Mouse (Mus musculus): ENCODE measurements around the gene Gse1. TPM values are rescaled to one million over a fixed set of nuclear protein-coding genes. Genes with fewer than 3 reads are reported as not detected.

Gene Gse1
- polyA plus RNA-seq, 1 experiment from 2014 or later: 22.6 TPM

GRCm38 (mm10) chr8:120188510-120188909 lies 39.7 kb upstream of the Gse1 start:
- Histone ChIP-seq H3K4me3 (ENCODE audit: low read depth, low read length) (no peak overlapping the region), H3K4me1 (ENCODE audit: control insufficient read depth, insufficient read depth, low read length) (peaks cover 22% of the 10 kb centered on the region), H3K36me3 (ENCODE audit: control insufficient read depth, insufficient read depth, low read length) (no peaks in the 10 kb centered on the region), H3K27ac (ENCODE audit: low read depth, low read length) (no peak overlapping the region), H3K4me2 (ENCODE audit: low read length) (no peak overlapping the region), H3K27me3 (replicated peaks; ENCODE audit: control insufficient read depth, insufficient read depth, low read length) (no peaks in the 10 kb centered on the region), H3K9me3 (replicated peaks; ENCODE audit: control insufficient read depth, low read length) (no peaks in the 10 kb centered on the region), H3K9ac (ENCODE audit: low read length) (no peak overlapping the region)
- ATAC-seq (no peak), DNase-seq (ENCODE audit: low spot score) (no peak)
- WGBS: 87% methylated on average over 6 of the region's 6 CpGs

GRCm38 (mm10) chr8:120189440-120189839 lies 38.8 kb upstream of the Gse1 start:
- Histone ChIP-seq H3K9me3 (replicated peaks; ENCODE audit: control insufficient read depth, low read length) (no peaks in the 10 kb centered on the region), H3K36me3 (ENCODE audit: control insufficient read depth, insufficient read depth, low read length) (no peaks in the 10 kb centered on the region), H3K27ac (ENCODE audit: low read depth, low read length) (no peak overlapping the region), H3K4me3 (ENCODE audit: low read depth, low read length) (no peak overlapping the region), H3K4me2 (ENCODE audit: low read length) (no peak overlapping the region), H3K9ac (ENCODE audit: low read length) (no peak overlapping the region), H3K27me3 (replicated peaks; ENCODE audit: control insufficient read depth, insufficient read depth, low read length) (no peaks in the 10 kb centered on the region), H3K4me1 (ENCODE audit: control insufficient read depth, insufficient read depth, low read length) (peaks cover 22% of the 10 kb centered on the region)
- WGBS: 87% methylated on average over 6 of the region's 6 CpGs
- no peak for DNase-seq (ENCODE audit: low spot score)
- no peak for ATAC-seq

- Histone ChIP-seq H3K9ac (ENCODE audit: low read length) (no peak overlapping the region), H3K4me1 (ENCODE audit: control insufficient read depth, insufficient read depth, low read length) (peaks cover 16% of the 10 kb centered on the region), H3K9me3 (replicated peaks; ENCODE audit: control insufficient read depth, low read length) (no peaks in the 10 kb centered on the region), H3K4me2 (ENCODE audit: low read length) (no peak overlapping the region), H3K27ac (ENCODE audit: low read depth, low read length) (no peak overlapping the region), H3K27me3 (replicated peaks; ENCODE audit: control insufficient read depth, insufficient read depth, low read length) (no peaks in the 10 kb centered on the region), H3K36me3 (ENCODE audit: control insufficient read depth, insufficient read depth, low read length) (no peaks in the 10 kb centered on the region), H3K4me3 (ENCODE audit: low read depth, low read length) (no peak overlapping the region)
- WGBS: 79% methylated on average over 17 of the region's 17 CpGs
- no peak for ATAC-seq
- no peak for DNase-seq (ENCODE audit: low spot score)
Measured at GRCm38 (mm10) chr8:120190107-120190809, 38.0 kb upstream of the Gse1 start.

GRCm38 (mm10) chr8:120190810-120191413 lies 37.3 kb upstream of the Gse1 start:
- Histone ChIP-seq H3K27me3 (replicated peaks; ENCODE audit: control insufficient read depth, insufficient read depth, low read length) (no peaks in the 10 kb centered on the region), H3K9me3 (replicated peaks; ENCODE audit: control insufficient read depth, low read length) (no peaks in the 10 kb centered on the region), H3K4me1 (ENCODE audit: control insufficient read depth, insufficient read depth, low read length) (peaks cover 11% of the 10 kb centered on the region), H3K4me3 (ENCODE audit: low read depth, low read length) (no peak overlapping the region), H3K4me2 (ENCODE audit: low read length) (peak overlapping the region; percentile 38), H3K9ac (ENCODE audit: low read length) (0 out of 2 replicates have a peak overlapping the region, but pooled peaks have one; percentile 32), H3K36me3 (ENCODE audit: control insufficient read depth, insufficient read depth, low read length) (no peaks in the 10 kb centered on the region), H3K27ac (ENCODE audit: low read depth, low read length) (peak overlapping the region; percentile 48; the same call in 1 of the 2 replicates)
- ATAC-seq: peak; percentile 84
- DNase-seq (ENCODE audit: low spot score): peak; percentile 71
- WGBS: 45% methylated on average over 20 of the region's 20 CpGs

GRCm38 (mm10) chr8:120191633-120192032 lies 36.6 kb upstream of the Gse1 start:
- Histone ChIP-seq H3K4me3 (ENCODE audit: low read depth, low read length) (no peak overlapping the region), H3K4me1 (ENCODE audit: control insufficient read depth, insufficient read depth, low read length) (peaks cover 4% of the 10 kb centered on the region; the same call in 1 of the 2 replicates), H3K27me3 (replicated peaks; ENCODE audit: control insufficient read depth, insufficient read depth, low read length) (no peaks in the 10 kb centered on the region), H3K9ac (ENCODE audit: low read length) (no peak overlapping the region), H3K36me3 (ENCODE audit: control insufficient read depth, insufficient read depth, low read length) (no peaks in the 10 kb centered on the region), H3K9me3 (replicated peaks; ENCODE audit: control insufficient read depth, low read length) (no peaks in the 10 kb centered on the region), H3K27ac (ENCODE audit: low read depth, low read length) (no peak overlapping the region), H3K4me2 (ENCODE audit: low read length) (peak overlapping the region; percentile 38; the same call in 1 of the 2 replicates)
- DNase-seq (ENCODE audit: low spot score): no peak
- 0 out of 2 replicates have a peak, but pooled peaks have one; percentile 16 for ATAC-seq
- 55% methylated on average over 5 of the region's 5 CpGs for WGBS

- no peaks in the 10 kb centered on the region for H3K27me3 ChIP-seq (replicated peaks; ENCODE audit: control insufficient read depth, insufficient read depth, low read length)
- no peak overlapping the region for H3K4me2 ChIP-seq (ENCODE audit: low read length)
- ATAC-seq (no peak), DNase-seq (ENCODE audit: low spot score) (no peak)
- no peaks in the 10 kb centered on the region for H3K9me3 ChIP-seq (replicated peaks; ENCODE audit: control insufficient read depth, low read length)
- no peak overlapping the region for H3K9ac ChIP-seq (ENCODE audit: low read length)
- no peak overlapping the region for H3K4me3 ChIP-seq (ENCODE audit: low read depth, low read length)
- H3K27ac ChIP-seq (ENCODE audit: low read depth, low read length): no peak overlapping the region
- H3K36me3 ChIP-seq (ENCODE audit: control insufficient read depth, insufficient read depth, low read length): no peaks in the 10 kb centered on the region
- peaks cover 4% of the 10 kb centered on the region; the same call in 1 of the 2 replicates for H3K4me1 ChIP-seq (ENCODE audit: control insufficient read depth, insufficient read depth, low read length)
- WGBS: 95% methylated on average over 5 of the region's 5 CpGs
Measured at GRCm38 (mm10) chr8:120192118-120192517, 36.1 kb upstream of the Gse1 start.

DNA sequence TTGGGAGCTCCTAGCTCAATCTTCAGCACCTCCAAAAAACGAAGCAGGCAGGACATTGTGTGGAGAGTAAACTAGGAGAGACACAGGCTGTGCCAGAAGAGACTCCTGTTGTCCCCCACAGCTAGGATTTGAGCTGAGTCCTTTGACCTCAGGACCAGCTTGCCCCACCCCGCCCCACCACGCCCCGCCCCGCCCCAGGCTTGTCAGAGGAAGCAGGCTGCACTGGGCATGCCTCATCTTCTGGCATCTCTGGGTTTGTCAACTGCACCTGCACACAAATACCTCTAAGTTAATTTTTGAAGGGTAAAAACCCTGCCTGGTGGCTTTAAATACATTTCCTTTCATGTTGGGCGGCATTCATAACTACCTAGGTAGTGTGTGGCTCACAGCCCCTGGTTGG lies 26.9 kb upstream of the Gse1 start:
- no peak overlapping the region for H3K27ac ChIP-seq (ENCODE audit: low read depth, low read length)
- H3K36me3 ChIP-seq (ENCODE audit: control insufficient read depth, insufficient read depth, low read length): no peaks in the 10 kb centered on the region
- no peak for DNase-seq (ENCODE audit: low spot score)
- no peak overlapping the region for H3K9ac ChIP-seq (ENCODE audit: low read length)
- H3K4me3 ChIP-seq (ENCODE audit: low read depth, low read length): no peak overlapping the region
- WGBS: 82% methylated on average over 6 of the region's 6 CpGs
- ATAC-seq: no peak
- no peaks in the 10 kb centered on the region for H3K27me3 ChIP-seq (replicated peaks; ENCODE audit: control insufficient read depth, insufficient read depth, low read length)
- no peaks in the 10 kb centered on the region for H3K4me1 ChIP-seq (ENCODE audit: control insufficient read depth, insufficient read depth, low read length)
- 0 out of 2 replicates have a peak, but pooled peaks cover 3% of the 10 kb centered on the region for H3K9me3 ChIP-seq (replicated peaks; ENCODE audit: control insufficient read depth, low read length)
- no peak overlapping the region for H3K4me2 ChIP-seq (ENCODE audit: low read length)

DNA sequence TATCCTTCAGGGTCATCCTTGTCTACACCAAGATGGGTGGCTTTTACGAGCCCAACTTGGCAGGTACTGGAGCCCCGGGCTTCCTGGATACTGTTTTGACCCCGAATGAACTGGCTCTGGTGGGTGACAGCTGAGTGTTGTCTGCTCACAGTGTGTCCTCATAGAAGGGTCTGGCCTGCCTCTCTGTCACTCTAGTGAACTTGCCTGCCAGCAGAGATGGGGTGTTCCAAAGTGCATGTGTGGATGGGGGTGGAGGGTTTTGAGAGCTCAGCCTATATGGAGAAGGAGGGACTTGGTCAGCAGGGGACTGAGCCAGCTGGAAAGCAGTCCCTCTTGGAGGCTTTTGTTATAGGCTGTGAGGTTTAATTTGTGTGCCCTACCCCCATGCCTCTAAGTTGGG lies 25.7 kb upstream of the Gse1 start:
- Histone ChIP-seq H3K27ac (ENCODE audit: low read depth, low read length) (no peak overlapping the region), H3K4me2 (ENCODE audit: low read length) (no peak overlapping the region), H3K36me3 (ENCODE audit: control insufficient read depth, insufficient read depth, low read length) (no peaks in the 10 kb centered on the region), H3K9me3 (replicated peaks; ENCODE audit: control insufficient read depth, low read length) (0 out of 2 replicates have a peak, but pooled peaks cover 3% of the 10 kb centered on the region), H3K27me3 (replicated peaks; ENCODE audit: control insufficient read depth, insufficient read depth, low read length) (no peaks in the 10 kb centered on the region), H3K4me3 (ENCODE audit: low read depth, low read length) (no peak overlapping the region), H3K4me1 (ENCODE audit: control insufficient read depth, insufficient read depth, low read length) (no peaks in the 10 kb centered on the region), H3K9ac (ENCODE audit: low read length) (no peak overlapping the region)
- WGBS: 84% methylated on average over 3 of the region's 3 CpGs
- DNase-seq (ENCODE audit: low spot score) (no peak), ATAC-seq (no peak)
